Mouse (Mus musculus) CH12F3 (cell line): Measurements from ENCODE around the gene Fgd5.
"Not testable (repeated sequence)": the region's sequence is repeated elsewhere in the genome, so short reads cannot be mapped to it uniquely, and the experiment has no call there.

Source experiments
- in situ Hi-C: fragments of 300-500 bp; cut with MboI; formaldehyde crosslinking; loops from 2 replicates; pipeline ENCODE4 v1.14.3; 2020; ENCODE audit warnings: low sequenced_read_pairs

The Fgd5 gene

DNA sequence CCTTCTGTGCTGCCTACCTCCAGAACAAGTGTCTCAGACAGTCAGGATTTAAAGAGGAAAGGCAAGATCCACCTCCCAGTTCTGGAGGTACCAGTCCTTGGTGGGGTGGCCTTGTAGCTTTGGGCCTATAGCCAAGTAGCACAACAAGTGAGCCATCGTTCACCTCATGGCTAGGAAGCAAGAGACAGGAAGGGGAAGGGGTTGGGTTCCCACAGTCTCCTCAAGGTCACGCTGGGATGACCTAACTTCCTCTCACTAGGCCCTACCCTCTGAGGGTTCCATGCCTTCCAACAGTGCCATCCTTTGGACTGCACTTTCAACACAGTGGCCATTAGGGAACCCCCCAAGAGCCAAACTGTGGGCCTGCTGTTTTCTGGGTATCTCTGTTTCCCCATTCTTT lies 84.8 kb downstream of the Fgd5 start:
- in situ Hi-C loops: loop anchor here (10.0 to 25.0 kb wide), 2 partner anchors 159 to 276 kb away; partner anchors contain the start of gene 4930590J08Rik

- in situ Hi-C loops: loop anchor here (10.0 to 25.0 kb wide), 2 partner anchors 159 to 277 kb away; partner anchors contain the start of gene 4930590J08Rik
Measured at GRCm38 (mm10) chr6:92064101-92064500, 85.4 kb downstream of the Fgd5 start.

GRCm38 (mm10) chr6:92065721-92066496 lies 87.2 kb downstream of the Fgd5 start:
- in situ Hi-C loops: loop anchor here (10.0 to 25.0 kb wide), 2 partner anchors 161 to 279 kb away; partner anchors contain the start of gene 4930590J08Rik

DNA sequence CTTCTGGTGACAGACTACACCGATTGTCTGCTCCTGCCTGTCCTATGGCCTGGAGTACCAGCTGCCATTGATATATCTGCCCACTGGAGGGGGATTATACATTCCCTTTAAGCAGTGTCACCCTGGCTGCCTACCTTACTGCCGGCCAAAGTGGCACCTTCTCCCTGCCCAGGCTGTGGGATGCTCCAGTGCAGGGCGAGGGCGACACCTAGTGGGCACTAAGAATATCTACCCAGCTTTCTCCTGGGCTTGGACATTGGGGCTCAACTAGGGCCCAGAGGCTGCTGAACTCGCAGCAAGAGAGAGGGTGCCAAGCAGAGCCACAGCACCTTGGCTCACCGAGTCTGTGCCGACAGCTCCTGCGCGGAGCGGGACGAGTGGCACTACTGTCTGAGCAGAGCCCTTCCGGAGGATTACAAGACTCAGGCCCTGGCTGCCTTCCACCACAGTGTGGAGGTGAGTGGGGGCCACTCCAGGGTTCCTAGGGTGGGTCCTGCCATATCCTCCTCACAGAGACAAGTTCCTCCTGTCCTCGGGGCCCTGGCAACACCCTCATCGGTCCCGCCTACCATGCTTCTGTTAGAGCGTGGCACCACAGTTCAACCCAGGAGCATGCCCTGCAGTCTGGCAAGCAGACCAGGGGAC lies 88.6 kb downstream of the Fgd5 start:
- in situ Hi-C loops: loop anchor here (10.0 to 25.0 kb wide), 2 partner anchors 162 to 280 kb away; partner anchors contain the start of gene 4930590J08Rik

GRCm38 (mm10) chr6:92071121-92071839 lies 92.6 kb downstream of the Fgd5 start:
- in situ Hi-C loops: loop anchor here (25.0 kb wide), 1 partner anchor 284 kb away; no protein-coding TSS in a partner anchor

GRCm38 (mm10) chr6:92080730-92081129 lies 102.1 kb downstream of the Fgd5 start:
- in situ Hi-C loops: no loop called here

DNA sequence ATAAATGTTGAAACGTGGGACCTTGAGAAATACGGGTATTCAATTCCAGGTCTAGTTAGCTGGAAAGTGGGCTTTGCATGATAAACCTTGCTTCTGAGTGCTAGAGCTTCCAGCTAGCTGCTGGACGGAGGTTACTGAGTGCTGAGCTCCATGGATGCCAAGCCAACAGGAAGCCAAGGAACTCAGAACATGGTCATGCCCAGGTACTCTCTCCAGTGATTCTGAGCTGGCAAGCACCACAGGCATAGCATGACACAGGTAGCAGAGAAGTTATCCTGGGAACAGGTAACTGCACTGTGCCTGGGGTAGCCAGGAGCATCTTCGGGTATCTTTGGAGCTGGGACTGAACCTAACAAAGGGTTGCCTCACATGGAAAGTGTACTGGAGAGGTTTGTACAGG lies 104.1 kb downstream of the Fgd5 start:
- in situ Hi-C loops: no loop called here

DNA sequence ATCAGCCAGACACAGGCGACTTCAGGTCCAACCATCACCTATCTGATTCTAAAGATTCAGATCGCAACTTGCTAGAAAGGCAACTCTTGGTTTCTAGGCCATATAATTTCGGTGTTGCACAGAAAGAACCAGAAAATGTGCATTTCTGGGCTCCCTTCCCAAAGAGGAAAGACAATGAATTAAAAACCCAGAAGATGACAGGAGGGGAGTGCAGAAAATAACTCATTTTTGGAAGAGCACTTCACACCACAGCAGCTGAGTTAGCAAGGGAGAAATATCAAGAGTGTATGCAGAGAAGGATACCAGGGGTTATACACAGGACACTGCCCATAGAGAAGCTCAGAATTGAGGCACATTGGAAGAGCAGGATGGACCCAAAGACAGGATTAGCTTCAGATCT lies 106.3 kb downstream of the Fgd5 start:
- in situ Hi-C loops: no loop called here

DNA sequence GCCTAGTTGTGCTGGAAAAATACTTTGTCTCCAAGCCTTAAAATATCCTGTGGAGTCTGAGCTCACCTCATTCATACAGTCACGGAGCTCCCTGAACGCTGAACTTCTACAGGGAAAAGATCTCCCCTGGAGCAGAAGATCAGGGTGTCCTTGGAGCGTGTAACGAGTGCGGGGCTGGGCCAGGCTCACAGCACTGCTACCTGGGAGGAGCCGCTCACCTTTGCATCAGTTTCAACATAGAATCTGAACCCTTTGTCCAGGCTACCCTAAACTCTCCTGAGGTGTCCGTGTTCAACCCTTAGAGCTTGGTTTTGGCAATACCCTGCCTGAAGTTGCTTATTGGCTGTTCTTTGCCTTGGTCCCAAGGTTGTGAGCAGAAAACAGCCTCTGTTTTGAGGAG lies 110.5 kb downstream of the Fgd5 start:
- in situ Hi-C loops: not testable (repeated sequence)

GRCm38 (mm10) chr6:92089982-92090381 lies 111.3 kb downstream of the Fgd5 start:
- in situ Hi-C loops: loop anchor here (10.0 kb wide), 1 partner anchor 95 kb away; the partner anchor contains the start of gene Mrps25

GRCm38 (mm10) chr6:92090497-92090896 lies 111.8 kb downstream of the Fgd5 start:
- in situ Hi-C loops: loop anchor here (10.0 kb wide), 1 partner anchor 94 kb away; the partner anchor contains the start of gene Mrps25

DNA sequence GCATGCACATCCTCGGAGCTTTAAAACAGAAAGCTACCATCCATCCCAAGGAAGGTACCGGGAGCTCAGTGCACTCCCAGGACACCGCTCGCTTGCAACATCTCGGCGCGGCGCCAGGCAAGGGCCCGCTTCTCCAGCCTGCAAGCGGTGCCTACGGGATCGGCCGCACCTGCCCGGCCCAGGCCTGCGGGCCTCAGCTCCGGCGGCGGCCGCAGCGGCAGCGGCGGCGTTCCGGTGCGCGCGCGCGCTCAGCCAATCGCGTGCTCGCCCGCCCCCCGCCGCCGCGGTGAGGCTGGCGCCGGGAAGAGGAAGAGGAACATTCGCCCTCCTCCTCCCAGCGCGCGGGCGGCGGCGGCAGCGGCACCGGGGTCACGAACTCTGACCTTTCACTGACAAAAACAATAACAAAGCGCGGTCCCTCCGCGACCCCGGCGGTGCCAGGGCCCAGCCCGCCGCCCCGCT lies 112.5 kb downstream of the Fgd5 start, which contains the start of gene Nr2c2:
Gene Nr2c2, plus strand, starts transcription at position 261 of the 462 bp plus-strand sequence.
- in situ Hi-C loops: loop anchor here (10.0 kb wide), 1 partner anchor 94 kb away; the partner anchor contains the start of gene Mrps25

- in situ Hi-C loops: loop anchor here (10.0 kb wide), 1 partner anchor 93 kb away; the partner anchor contains the start of gene Mrps25
Measured at GRCm38 (mm10) chr6:92091767-92092489, 113.2 kb downstream of the Fgd5 start.

DNA sequence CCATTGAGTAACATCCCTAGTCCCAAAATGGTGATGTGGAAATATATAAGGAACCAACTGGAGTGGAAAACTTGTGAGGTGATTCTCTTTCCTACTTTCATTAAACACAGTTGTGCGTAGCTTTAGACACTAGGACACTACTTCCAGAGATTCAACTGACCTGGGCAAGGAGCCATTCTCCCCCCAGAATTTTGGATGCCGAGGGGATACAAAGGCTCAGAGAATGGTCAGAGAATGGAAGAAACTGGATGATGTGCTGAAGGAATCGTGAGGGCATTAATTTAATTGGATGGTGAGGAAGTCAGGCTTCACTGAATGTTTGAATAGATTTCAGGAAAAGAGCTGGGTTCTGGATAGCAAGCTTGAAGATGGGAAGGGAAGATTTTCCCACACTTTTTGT lies 114.1 kb downstream of the Fgd5 start:
- in situ Hi-C loops: loop anchor here (10.0 kb wide), 1 partner anchor 92 kb away; the partner anchor contains the start of gene Mrps25

DNA sequence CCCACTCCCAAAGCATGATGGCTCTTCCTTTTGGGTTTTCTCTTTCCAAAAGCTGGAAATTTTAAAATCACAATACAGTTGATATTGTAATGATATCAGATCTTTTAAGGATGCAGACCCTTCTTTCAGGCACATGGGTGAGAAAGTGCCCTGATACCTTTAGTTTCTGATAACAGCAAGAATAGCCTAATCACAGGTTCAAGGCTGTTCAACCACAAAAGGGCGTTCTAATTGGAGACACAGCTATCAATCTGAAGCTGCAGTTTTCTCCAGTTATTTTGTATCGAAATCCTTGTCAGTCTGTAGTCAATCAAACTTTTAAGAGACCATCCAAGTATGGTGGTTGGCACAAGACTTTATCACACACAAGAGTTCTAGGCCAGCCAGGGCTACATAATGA lies 115.2 kb downstream of the Fgd5 start:
- in situ Hi-C loops: loop anchor here (10.0 kb wide), 1 partner anchor 91 kb away; the partner anchor contains the start of gene Mrps25

- in situ Hi-C loops: no loop called here
Measured at GRCm38 (mm10) chr6:92100679-92101360, 122.1 kb downstream of the Fgd5 start.

DNA sequence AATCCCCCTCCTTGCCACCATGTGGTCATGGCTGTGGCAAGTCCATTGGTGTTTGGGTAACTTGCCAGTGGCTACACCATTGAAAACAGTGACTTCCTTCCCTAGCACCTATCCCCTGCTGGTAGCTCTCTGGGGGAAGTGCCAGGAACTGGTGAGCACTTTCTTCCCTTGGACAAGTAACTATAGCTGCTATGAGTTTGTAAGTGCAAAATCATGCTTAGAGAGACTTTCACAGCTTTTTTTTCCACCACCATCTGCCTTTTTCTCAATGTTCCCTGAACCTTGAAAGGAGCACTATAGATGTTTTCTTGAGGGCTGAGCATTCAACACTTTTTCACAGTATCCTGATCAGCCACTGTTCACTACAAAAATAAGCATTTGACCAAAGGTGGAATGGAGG lies 145.9 kb downstream of the Fgd5 start:
- in situ Hi-C loops: no loop called here
